Mouse (Mus musculus): ENCODE data around the gene Rnf123.
"Not testable (repeated sequence)": the region's sequence is repeated elsewhere in the genome, so short reads cannot be mapped to it uniquely, and the experiment has no call there.

Gene Rnf123

GRCm38 (mm10) chr9:108035331-108036156 lies 47.6 kb downstream of the Rnf123 start:
- in situ Hi-C loops (cut with MboI): no loop called here

GRCm38 (mm10) chr9:108032126-108032525 lies 51.0 kb downstream of the Rnf123 start:
- in situ Hi-C loops (cut with MboI): no loop called here

GRCm38 (mm10) chr9:108027867-108028266 lies 55.3 kb downstream of the Rnf123 start:
- in situ Hi-C loops (cut with MboI): no loop called here

GRCm38 (mm10) chr9:108026584-108026983 lies 56.6 kb downstream of the Rnf123 start:
- in situ Hi-C loops (cut with MboI): no loop called here

GRCm38 (mm10) chr9:108023216-108023615 lies 59.9 kb downstream of the Rnf123 start:
- in situ Hi-C loops (cut with MboI): no loop called here

- in situ Hi-C loops (cut with MboI): no loop called here
Observed at GRCm38 (mm10) chr9:108020741-108021140, 62.4 kb downstream of the Rnf123 start.

- in situ Hi-C loops (cut with MboI): no loop called here
Observed at GRCm38 (mm10) chr9:108017127-108017526, 66.0 kb downstream of the Rnf123 start.

- in situ Hi-C loops (cut with MboI): not testable (repeated sequence)
Observed at GRCm38 (mm10) chr9:108013577-108013976, 69.6 kb downstream of the Rnf123 start.

GRCm38 (mm10) chr9:108010385-108010784 lies 72.8 kb downstream of the Rnf123 start:
- in situ Hi-C loops (cut with MboI): no loop called here

GRCm38 (mm10) chr9:108008041-108008440 lies 75.1 kb downstream of the Rnf123 start:
- in situ Hi-C loops (cut with MboI): no loop called here

- in situ Hi-C loops (cut with MboI): no loop called here
Observed at GRCm38 (mm10) chr9:108003531-108003890, 79.6 kb downstream of the Rnf123 start.

- in situ Hi-C loops (cut with MboI): no loop called here
Observed at GRCm38 (mm10) chr9:108002778-108003530, 80.2 kb downstream of the Rnf123 start.

- in situ Hi-C loops (cut with MboI): no loop called here
Observed at GRCm38 (mm10) chr9:108001922-108002770, 81.0 kb downstream of the Rnf123 start, which contains the start of gene Ip6k1. TSS of gene Ip6k1 (plus strand) at chr9:108002501.
